Mouse (Mus musculus) c-Kit-positive CD71-negative TER-119-negative erythroid progenitor cells, embryonic 14.5 days (primary cell): ENCODE data around the gene Adap1.
A peak's percentile ranks its signal among the peaks of the same experiment; 100 is the strongest.

Experiments used
- DNase-seq: peaks from one replicate; pipeline ENCODE4 v3.0.0-alpha.2; 2013; ENCODE audit warnings: low read depth

Gene Adap1

DNA sequence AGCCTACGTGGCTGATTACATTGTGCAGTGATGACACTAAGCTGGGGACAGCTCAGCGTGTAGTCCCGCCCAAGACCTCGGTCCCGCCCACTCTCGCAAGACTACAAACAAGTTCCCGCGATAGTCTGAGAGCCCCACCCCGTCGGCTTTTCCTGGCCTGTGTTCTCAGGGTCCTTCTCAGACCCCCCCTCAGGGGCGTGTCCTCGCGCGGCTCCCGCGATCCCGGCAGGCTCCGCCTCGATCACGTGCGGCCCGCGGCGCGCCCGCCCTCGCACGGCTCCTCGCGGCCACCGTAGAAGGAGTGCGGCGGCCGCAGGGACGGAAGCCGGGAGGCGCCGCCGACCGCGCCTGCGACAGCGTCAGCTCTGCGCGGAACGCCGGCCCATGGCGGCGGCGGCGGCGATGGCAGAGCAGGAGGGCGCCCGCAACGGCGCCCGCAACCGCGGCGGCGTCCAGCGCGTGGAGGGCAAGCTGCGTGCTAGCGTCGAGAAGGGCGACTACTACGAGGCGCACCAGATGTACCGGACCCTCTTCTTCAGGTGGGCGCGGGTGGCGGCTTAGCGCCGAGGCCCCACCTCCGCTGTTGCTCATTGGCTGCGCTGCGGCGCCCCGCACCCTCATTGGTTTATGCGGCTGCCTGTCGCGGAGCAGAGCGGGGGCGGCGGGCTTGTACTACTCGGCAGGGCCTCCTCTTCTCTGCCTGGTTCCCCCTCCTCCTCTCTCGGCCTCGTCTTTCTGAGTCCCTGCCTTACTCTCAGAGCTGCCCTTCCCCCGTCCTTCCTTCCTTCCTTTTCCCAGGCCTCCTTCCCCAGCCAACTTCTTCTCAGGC, 73.1 kb downstream of the Adap1 start, which contains the start of gene Get4:
Gene Get4 (plus strand): TSS at position 244 of the 829 bp plus-strand sequence.
- peak; percentile 98 for DNase-seq

DNA sequence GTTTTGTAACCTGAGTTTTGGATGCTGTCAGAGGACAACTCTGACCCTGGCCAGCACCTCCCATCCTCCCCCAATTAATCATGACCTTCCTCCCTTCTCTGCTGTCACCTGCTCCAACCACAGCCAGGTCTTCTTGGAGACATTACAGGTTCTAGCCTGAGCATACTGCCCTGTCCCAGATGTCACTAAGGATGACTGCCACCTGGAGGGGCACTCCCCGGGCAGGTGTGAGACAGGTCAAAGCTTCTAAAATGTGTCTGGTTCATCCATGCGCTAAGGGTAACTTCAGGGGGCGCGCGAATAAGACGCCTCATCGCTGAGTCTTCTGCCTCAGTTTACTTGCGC, 73.7 kb downstream of the Adap1 start:
- DNase-seq: no peak

DNA sequence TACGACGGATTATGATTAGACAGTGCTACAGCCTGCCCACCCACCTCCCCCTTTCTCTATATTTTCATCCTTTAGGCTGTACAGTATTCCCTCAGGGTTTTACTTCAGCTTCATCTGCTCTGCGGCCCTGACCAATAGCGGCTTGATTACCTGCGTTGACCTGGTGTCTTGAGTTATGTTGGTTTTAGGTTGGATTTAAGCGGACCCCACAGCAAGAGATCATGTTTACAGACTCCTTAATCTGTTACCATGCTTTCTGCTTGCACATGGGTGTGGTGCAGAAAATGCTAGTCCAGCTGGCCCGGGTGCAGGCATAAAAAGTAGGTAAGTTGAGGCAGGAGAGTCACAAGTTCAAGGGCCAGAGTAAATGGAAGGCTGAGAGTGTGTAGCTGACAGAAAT, 74.1 kb downstream of the Adap1 start:
- DNase-seq: no peak

DNA sequence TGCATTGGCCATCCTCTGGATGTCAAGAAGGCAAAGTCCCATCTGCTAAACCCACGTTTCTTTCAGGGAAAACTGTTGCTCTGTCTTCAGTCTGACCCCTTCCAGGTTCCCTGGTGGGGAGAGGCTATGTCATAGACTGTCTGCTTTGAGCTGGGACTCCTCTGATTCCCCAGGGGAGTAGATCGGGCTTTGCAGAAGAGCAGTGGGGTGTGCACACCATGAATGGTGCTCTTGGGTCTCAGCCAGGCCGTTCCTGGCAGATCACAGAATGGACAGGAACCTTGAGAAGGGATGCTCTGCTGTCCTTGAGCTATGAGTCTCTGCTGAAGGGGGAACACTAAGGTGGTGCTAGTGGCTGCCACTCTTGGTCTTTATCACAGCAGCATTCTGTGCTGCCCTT, 76.6 kb downstream of the Adap1 start:
- DNase-seq: no peak

DNA sequence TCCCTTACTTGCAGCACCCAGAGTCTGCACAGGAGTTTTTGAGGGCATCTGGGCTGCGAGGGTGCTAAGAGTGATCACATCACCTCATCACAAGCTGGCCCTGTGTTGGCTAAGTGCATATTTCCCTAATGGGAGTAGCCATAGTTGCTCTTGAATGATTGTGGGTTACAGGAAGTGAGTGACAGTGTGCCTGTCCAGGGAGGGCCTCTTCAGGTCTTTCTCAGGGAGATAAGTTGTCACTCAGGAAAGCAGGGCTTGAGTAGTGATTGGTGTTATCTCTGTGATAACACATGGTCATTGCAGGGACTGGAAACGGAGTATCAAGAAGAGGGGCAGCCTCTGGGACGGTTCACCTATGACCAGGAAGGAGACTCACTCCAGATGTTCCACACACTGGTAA, 77.7 kb downstream of the Adap1 start:
- no peak for DNase-seq

DNA sequence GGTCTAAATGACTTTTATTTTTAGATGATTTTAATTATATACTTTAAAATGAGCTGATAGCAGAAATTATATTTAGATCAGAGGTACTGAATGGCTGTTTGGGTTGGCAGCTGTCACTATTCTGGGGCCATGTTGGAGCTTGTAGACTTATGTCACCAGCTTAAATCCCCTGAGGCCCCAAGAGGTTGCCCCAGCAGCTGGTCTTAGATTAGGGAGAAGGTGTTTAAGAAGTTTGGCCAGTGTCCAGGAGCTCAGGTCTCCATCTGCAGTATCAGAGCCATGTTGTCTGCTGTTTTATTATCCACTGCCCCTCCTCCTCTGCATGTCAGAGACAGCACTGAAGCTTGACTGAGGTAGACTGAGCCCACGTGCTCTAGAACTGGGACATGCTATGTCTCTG, 82.0 kb downstream of the Adap1 start:
- DNase-seq: no peak

DNA sequence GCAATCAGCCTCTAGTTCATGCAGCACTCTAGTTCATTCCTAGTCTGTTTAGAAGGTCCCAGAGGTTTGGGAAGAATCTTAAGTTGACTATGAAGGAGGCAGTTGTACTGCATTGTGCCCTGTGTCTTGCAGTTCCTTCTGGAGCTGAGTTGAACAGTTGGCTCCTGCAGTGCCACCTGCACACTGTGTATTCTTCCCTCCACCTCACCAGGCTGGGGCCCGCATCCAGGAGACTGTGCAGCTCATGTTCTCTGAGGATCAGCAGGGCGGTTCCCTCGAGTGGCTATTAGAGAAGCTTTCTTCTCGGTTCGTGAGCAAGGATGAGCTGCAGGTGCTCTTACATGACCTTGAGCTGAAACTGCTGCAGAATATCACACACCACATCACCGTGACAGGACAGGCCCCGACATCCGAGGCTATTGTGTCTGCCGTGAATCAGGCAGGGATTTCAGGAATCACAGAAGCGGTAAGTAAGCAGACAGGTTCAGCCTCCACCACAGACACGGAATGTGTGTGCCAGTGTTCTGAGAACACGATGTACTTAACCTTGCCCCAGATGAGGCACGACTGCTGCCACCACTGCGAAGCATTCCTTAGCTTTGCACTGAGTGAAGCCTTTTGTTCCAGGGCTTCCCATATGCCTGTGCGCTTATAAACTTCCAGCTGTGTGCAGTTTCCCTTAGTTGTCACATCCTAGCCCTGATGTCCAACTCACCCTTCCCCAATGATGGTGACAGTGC, 84.2 kb downstream of the Adap1 start:
- DNase-seq: no peak

DNA sequence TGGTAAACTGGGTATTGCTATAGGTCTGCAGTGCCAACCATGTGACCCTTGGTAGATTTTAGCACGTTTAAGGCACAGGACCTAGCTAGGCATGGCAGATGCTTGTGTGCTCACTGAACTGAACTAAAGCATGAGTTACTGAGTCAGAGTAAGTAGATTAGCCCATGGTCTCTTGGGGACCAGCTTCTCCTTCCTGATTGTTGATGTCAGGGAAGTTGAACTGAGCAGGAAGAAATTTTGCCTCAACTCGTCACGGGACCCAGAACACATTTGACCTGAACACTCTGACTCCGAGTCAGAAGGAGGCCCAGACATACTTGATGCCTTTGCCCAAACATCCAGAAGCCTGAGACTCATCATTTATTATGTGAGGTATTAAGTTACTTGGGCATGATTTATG, 88.0 kb downstream of the Adap1 start:
- no peak for DNase-seq

DNA sequence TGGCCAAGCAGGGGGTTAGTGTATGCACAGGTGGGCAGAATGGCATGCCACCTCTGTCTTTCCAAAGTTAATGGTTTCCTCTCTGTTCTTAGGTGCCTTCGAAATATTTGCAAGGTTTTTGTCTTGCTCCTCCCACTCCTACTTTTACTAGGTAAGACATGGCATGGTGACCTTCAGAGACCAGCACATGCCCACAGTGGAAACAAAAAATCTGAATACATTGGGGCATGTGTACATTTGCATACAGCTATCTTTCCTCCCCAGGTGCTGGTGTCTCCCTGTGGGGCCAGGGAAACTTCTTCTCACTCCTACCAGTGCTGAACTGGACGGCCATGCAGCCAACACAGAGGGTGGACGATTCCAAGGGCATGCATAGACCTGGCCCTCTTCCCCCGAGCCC, 91.0 kb downstream of the Adap1 start:
- no peak for DNase-seq

DNA sequence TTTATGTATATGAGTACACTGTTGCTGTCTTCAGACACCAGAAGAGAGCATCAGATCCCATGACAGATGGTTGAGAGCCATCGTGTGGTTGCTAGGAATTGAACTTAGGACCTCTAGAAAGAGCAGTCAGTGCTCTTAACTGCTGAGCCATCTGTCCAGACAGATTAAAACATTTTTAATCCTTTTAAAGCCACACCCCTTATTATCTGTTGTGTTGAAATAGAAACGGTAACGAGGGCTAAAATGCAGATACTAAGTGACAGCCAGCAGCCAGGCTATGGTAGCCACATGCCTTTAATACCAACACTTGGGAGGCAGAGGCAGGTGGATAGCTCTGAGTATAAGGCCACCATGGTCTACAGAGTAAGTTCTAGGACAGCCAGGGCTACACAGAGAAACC, 93.3 kb downstream of the Adap1 start:
- DNase-seq: no peak

DNA sequence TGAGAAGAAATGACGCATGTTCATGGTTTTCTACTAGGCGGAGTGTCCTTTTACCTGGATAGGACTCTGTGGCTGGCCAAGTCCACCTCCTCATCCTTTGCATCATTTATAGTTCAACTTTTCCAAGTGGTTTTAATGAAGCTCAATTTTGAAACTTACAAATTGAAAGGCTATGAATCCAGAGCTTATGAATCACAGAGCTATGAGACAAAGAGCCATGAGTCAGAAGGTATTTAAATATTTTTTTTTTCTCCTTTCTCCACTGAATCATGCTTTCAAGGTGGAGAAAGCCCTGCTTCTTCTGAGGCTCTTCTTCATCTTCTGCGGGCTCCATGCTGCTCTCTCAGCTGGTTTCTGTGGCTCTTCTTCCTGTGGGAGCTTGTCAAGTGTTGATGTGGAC, 95.7 kb downstream of the Adap1 start:
- no peak for DNase-seq

DNA sequence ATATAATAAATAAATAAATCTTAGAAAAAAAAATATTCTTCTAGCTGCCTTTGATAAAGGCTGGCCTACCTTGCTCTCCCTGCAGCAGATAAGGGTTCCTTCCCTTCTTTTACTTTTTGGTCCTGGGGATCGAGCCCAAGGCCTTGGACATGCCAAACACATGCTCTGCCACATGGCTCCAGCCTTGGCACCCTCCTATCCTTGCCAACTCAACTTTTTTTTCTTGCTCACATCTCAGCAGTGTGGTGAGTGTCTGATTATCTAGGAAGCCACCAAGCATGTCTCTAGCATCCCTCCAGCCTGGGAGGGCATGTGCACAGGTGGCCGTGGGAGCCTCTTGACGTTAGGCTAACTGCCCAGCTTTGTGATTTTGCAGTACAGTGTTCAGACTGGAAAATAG, 97.1 kb downstream of the Adap1 start:
- no peak for DNase-seq

DNA sequence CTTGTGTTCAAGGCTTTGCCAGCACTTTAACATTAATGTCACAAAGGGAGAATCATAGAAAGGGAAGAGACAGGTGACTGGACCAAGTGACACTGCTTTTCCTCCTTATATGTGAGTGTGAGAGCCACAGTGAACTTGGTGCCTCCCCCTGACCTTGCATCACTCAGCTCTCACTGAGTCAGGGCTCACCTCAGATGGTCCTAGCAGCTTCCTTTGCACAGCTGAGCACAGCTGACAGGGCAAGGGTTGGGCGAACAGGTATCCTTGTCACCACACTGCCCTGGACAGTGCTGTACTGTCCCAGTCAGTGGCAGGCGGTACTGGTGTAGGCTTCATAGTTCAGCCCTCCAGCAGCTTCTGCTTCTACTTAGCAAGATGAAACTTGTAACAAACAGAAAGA, 97.8 kb downstream of the Adap1 start:
- DNase-seq: no peak

DNA sequence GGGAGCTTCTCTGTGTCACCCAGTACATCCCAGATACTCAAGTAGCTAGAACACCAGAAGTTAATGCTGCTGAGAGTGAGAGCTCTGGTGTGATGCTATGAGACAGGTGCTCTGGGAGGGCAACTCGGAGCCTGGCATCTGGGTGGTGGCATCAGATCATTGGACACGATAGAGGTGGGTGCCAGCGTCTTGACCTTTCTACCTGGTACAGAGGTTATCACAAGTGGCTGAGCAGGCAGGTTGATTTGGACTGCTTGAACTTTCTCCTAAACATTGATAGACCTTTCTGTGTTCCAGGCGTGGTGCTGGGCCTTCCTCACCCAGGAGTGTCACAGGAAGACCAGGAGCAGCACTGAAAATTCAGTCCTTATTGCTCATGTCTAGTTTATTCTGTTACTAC, 98.2 kb downstream of the Adap1 start:
- no peak for DNase-seq

DNA sequence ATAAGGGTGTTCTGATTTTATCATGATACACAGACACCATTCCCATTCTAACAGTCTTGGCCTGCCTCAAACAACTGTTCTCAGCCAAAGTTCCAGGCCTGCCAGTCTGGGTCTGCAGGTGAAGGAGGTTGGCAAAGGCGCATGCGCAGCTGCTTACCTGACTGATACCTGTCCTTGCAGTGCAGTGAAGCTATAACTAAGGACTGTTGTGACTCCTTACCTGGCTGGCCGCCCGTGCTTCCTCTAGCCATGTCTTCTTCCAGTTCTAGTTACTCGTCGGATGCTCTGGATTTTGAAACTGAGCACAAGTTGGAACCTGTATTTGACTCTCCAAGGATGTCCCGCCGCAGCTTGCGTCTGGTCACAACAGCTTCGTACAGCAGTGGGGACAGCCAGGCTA, 102.1 kb downstream of the Adap1 start:
- DNase-seq: no peak
